Mouse (Mus musculus) testis, adult 2 months (tissue): ENCODE measurements around the gene Nrxn1.

ENCODE experiments used
- CTCF ChIP-seq: fragments of 200-500 bp; IDR thresholded peaks from 2 replicates; pipeline ENCODE4 v1.5.1; 2012; ENCODE audit warnings: low read depth, mild to moderate bottlenecking, inconsistent platforms, low read length, moderate library complexity; ENCODE audit not compliant: control insufficient read depth, insufficient read depth, insufficient replicate concordance
- POLR2A ChIP-seq: fragments of 200-500 bp; IDR thresholded peaks from 2 replicates; pipeline ENCODE4 v1.6.1; 2012; ENCODE audit warnings: low read depth, mild to moderate bottlenecking, inconsistent platforms, low read length, moderate library complexity; ENCODE audit not compliant: control insufficient read depth

DNA sequence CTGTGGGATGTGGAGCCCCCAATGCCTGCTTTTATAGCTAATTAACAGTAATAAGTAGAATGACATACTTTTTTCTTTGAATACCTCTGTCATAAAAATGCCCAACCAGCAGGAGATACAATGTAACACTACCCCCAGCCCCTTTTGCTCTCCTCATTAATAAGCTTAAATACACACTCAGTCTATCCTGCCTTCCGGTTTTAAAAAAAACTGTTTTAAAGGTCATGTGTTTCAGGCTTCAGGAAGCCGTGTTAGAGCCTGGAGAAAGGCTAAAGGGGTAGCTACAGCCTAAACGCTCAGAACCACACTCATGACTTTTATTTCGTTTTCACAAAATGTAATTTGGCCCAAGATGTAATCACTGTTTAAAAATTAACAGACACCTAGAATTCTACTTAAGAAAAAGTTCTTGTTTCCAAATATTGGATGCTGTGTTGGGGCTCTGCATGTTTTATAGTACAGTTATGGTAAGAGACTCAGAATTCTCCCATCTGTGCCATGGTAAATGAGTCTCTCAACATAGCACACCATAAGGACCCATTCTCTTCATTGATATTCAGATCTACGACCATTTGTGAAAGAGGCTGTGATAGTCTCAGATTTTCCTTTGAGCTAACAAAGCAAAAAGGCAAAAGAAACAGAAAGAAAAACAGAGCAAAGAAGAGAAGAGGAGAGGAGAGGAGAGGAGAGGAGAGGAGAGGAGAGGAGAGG is 743.3 kb downstream of the Nrxn1 start:
- TF ChIP-seq CTCF, result no peak
- TF ChIP-seq POLR2A, result no peak
